Mouse (Mus musculus) hindbrain, embryonic 16.5 days (tissue): ENCODE results near the gene Mrps35. TPM values are rescaled to one million over a fixed set of nuclear protein-coding genes. Genes with fewer than 3 reads are reported as not detected.

Source experiments
- ATAC-seq: fragments of 200-750 bp; cut with Nextera tagmentation; 2 replicates; pipeline ENCODE4 v1.8.0; 2017; ENCODE audit warnings: moderate TSS enrichment, moderate library complexity
- H3K27ac ChIP-seq: fragments of 300-500 bp; sonication (generic); 2 replicates; pipeline ENCODE4 v1.5.1; 2014; ENCODE audit warnings: low read depth, mild to moderate bottlenecking, control low read depth, low read length, moderate library complexity
- H3K27me3 ChIP-seq: fragments of 300-500 bp; sonication (generic); replicated peaks from 2 replicates; pipeline ENCODE4 v1.6.1; 2014; ENCODE audit warnings: low read length; ENCODE audit not compliant: control insufficient read depth, insufficient read depth
- H3K36me3 ChIP-seq: fragments of 300-500 bp; sonication (generic); 2 replicates; pipeline ENCODE4 v1.6.1; 2014; ENCODE audit warnings: mild to moderate bottlenecking, low read length, moderate library complexity, mixed read lengths; ENCODE audit not compliant: control insufficient read depth, insufficient read depth
- H3K4me1 ChIP-seq: fragments of 300-500 bp; sonication (generic); 2 replicates; pipeline ENCODE4 v1.6.1; 2014; ENCODE audit warnings: low read depth, low read length; ENCODE audit not compliant: control insufficient read depth, insufficient read depth
- H3K4me2 ChIP-seq: fragments of 300-500 bp; sonication (generic); 2 replicates; pipeline ENCODE4 v1.6.1; 2014; ENCODE audit warnings: mild to moderate bottlenecking, low read length, control low read depth, moderate library complexity
- H3K4me3 ChIP-seq: fragments of 300-500 bp; sonication (generic); 2 replicates; pipeline ENCODE4 v1.5.1; 2014; ENCODE audit warnings: mild to moderate bottlenecking, low read length, control low read depth, moderate library complexity
- H3K9ac ChIP-seq: fragments of 300-500 bp; sonication (generic); 2 replicates; pipeline ENCODE4 v1.6.1; 2014; ENCODE audit warnings: low read depth, mild to moderate bottlenecking, control low read depth, low read length, moderate library complexity
- H3K9me3 ChIP-seq: fragments of 300-500 bp; sonication (generic); 2 replicates; pipeline ENCODE4 v1.6.1; 2014; ENCODE audit warnings: mild to moderate bottlenecking, low read length, moderate library complexity; ENCODE audit not compliant: control insufficient read depth
- WGBS: fragments of 180-500 bp; shearing (Covaris S2); extraction: QIAGEN DNeasy Blood & Tissue Kit; methylation state at CpG from one replicate; pipeline ENCODE4 v1.1.7; 2014; 5-methylcytosine and 5-hydroxymethylcytosine counted together
- polyA plus RNA-seq: library from polyadenylated mRNA; unstranded; fragments of >200 nt; fragmentation: Nextera tagmentation; extraction: Ambion mirVana; gene quantifications from 2 replicates; pipeline ENCODE4 v1.2.1, GENCODE M21; 2015

The Mrps35 gene
- polyA plus RNA-seq, 1 experiment from 2014 or later: 81.6 TPM

DNA sequence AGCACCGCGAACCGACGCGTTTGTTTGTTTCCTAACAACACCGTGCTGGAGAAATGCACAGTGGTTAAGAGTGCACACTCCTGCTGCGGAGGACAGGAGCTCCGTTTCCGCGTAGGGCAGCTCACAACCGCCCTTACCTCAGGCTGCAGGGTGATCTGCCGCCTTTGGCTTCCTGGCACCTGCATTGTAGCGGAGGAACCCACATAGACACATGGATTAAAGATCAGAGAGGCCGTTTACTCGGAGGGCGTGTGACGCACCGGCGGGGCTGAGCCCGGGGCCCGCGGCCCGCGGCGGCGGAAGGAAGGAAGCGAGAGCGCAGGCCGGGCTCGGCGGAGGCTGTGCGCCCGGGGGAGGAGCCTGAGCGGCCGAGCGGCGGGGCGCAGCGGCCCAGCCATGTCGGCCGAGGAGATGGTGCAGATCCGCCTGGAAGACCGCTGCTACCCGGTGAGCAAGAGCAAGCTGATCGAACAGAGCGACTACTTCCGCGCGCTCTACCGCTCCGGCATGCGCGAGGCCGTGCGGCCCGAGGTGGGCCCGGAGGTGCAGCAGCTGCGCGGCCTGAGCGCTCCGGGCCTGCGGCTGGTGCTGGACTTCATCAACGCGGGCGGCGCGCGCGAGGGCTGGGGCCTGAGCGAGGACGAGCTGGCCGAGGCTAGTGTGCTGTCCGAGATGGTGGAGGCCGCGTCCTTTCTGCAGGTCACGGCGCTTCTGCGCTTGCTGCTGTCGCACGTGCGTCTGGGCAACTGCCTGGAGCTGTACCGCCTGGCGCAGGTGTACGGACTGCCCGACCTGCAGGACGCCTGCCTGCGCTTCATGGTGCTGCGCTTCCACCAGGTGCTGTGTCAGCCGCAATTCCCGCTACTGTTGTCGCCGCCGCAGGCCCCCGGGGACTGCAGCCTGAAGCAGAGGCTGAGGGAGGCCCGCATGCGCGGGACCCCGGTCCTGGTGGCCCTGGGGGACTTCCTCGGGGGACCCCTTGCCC is 48.9 kb downstream of the Mrps35 start, which contains the start of gene Klhl42:
Klhl42 (plus strand) TSS at position 244 of the 985 bp plus-strand sequence.
- peak within 1 kb of the TSS; percentile 65 for H3K4me3 ChIP-seq
- H3K9me3 ChIP-seq: no peaks in the 10 kb centered on the region
- peak within 1 kb of the TSS; percentile 94 for H3K9ac ChIP-seq
- WGBS: under 1% methylated on average over 98 of the region's 99 CpGs
- H3K4me2 ChIP-seq: peak within 1 kb of the TSS; percentile 89
- peak within 1 kb of the TSS; percentile 91 for H3K27ac ChIP-seq
- H3K27me3 ChIP-seq: no peaks in the 10 kb centered on the region
- peak; percentile 92 for ATAC-seq
- H3K4me1 ChIP-seq: peaks cover 35% of the 10 kb centered on the region
- peaks cover 2% of the 10 kb centered on the region; the same call in 1 of the 2 replicates for H3K36me3 ChIP-seq

DNA sequence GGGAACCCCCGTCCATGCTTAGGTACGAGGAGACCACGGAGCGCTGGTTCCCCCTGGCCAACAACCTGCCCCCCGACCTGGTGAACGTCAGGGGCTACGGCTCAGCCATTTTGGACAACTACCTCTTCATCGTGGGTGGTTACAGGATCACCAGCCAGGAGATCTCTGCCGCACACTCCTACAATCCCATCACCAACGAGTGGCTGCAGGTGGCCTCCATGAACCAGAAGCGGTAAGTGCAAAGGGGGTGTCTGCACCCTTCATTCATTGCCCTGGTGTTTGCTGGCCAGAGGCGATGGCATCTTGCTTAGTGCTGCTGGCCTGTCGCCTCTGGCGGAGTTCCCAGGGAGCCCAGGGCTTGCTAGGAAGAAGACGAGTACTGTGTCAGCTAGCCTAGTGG is 49.6 kb downstream of the Mrps35 start:
- Histone ChIP-seq H3K36me3 (peaks cover 2% of the 10 kb centered on the region; the same call in 1 of the 2 replicates), H3K27ac (peak overlapping the region; percentile 91), H3K4me3 (peak overlapping the region; percentile 65), H3K4me1 (peaks cover 31% of the 10 kb centered on the region), H3K27me3 (no peaks in the 10 kb centered on the region), H3K9ac (peak overlapping the region; percentile 94), H3K4me2 (peak overlapping the region; percentile 89), H3K9me3 (no peaks in the 10 kb centered on the region)
- ATAC-seq: peak; percentile 3; the same call in 1 of the 2 replicates
- WGBS: 0% methylated on average over 14 of the region's 15 CpGs

DNA sequence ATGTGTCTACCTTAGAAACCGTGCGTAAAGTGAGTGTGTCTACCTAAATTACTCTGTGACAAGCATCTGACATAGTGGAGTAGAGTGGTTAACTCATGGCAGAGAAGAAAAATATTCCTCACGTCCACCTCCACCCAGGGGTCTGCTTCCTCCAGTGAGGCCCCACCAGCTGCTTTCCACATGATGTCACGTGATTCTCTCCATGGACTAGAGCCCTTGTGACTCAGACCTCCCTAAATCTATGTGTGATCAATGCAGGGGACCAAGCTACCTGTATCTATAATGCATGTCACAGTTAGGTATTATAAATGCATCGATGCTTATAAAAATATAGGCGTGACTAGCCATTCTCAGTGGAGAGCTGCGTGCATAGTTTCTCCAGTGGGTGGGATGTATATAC is 52.2 kb downstream of the Mrps35 start:
- Histone ChIP-seq H3K9me3 (no peaks in the 10 kb centered on the region), H3K4me3 (no peak overlapping the region), H3K4me1 (peaks cover 31% of the 10 kb centered on the region), H3K27ac (no peak overlapping the region), H3K4me2 (peak overlapping the region; percentile 25), H3K27me3 (no peaks in the 10 kb centered on the region), H3K9ac (no peak overlapping the region), H3K36me3 (peaks cover 2% of the 10 kb centered on the region; the same call in 1 of the 2 replicates)
- WGBS: 78% methylated on average over 7 of the region's 7 CpGs
- ATAC-seq: no peak

DNA sequence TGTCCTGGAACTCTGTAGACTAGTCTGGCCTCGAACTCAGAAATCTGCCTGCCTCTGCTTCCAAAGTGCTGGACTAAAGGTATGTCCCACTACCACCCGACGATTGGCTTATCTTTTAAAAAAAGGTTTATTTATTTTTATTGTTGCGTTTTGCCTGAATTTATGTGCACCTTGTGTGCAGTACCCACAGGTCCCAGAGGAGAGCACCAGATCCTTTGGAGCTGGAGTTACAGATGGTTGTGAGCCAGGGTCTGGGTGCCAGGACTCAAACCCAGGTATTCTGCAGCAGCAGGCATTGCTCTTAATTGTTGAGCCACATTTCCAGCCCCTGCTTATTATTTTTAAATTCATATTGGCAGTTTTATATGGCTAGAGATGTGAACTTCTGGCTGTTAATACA is 53.5 kb downstream of the Mrps35 start:
- WGBS: 97% methylated on average over 4 of the region's 4 CpGs
- no peak overlapping the region for H3K4me2 ChIP-seq
- H3K27me3 ChIP-seq: no peaks in the 10 kb centered on the region
- H3K4me1 ChIP-seq: peaks cover 21% of the 10 kb centered on the region
- no peak overlapping the region for H3K4me3 ChIP-seq
- peaks cover 2% of the 10 kb centered on the region; the same call in 1 of the 2 replicates for H3K36me3 ChIP-seq
- H3K9me3 ChIP-seq: no peaks in the 10 kb centered on the region
- H3K27ac ChIP-seq: no peak overlapping the region
- H3K9ac ChIP-seq: no peak overlapping the region
- no peak for ATAC-seq

DNA sequence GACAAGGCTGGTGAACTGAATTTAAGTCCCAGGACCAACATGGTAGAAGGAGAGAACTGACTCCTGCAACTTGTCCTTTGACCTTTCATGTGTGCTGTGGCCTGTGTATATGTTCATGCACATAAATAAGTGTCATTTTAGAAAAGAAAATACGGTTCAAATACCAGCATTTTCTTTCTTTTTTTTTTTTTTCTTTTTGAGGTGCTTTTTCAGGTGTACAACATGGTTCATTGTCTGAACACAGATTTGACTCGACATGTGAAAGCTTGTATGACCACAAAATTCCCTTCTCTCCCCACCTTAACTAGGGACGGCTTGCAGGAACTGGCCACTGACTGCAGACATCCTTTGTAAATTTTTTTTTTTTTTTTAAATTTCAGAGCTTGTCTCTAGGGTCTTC is 54.4 kb downstream of the Mrps35 start:
- WGBS: 81% methylated on average over 3 of the region's 3 CpGs
- no peak for ATAC-seq

DNA sequence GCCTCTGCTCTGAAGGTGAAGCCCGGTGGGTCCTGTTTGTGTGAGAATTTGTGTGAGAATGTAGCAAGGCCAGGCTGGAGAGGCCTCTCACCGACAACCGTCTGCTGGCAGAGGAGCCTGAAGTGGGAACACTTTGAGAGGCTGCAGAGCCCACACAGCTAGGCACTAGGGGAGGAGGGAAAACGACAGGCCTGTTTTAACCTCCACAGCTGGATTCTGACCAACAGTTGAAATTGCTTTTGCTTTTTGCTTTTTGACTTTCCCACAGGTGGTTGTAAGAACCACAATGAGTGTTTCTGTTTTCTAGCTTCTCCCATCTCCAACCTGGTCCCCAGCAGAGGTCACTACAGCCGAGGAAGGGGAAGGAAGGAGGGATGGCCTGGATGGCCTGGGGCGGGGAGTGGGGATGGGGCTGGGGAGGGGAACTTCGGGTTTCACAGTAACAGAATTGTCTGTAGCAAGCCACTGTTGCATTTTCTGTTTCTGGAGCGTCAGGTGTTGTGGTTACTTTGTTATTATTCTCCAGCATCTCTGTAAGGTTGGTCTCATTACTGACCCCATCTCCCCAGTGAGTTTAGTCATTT is 54.9 kb downstream of the Mrps35 start:
- H3K9me3 ChIP-seq: no peaks in the 10 kb centered on the region
- no peak overlapping the region for H3K27ac ChIP-seq
- H3K36me3 ChIP-seq: peaks cover 7% of the 10 kb centered on the region
- no peak for ATAC-seq
- WGBS: 57% methylated on average over 8 of the region's 8 CpGs
- no peak overlapping the region for H3K4me3 ChIP-seq
- peaks cover 18% of the 10 kb centered on the region for H3K4me1 ChIP-seq
- no peaks in the 10 kb centered on the region for H3K27me3 ChIP-seq
- no peak overlapping the region for H3K9ac ChIP-seq
- no peak overlapping the region for H3K4me2 ChIP-seq

More for the DNA sequence above, 54.4 kb downstream of the Mrps35 start:
- Histone ChIP-seq H3K27me3 (no peaks in the 10 kb centered on the region), H3K36me3 (peaks cover 5% of the 10 kb centered on the region), H3K4me2 (no peak overlapping the region), H3K4me1 (peaks cover 21% of the 10 kb centered on the region), H3K27ac (no peak overlapping the region), H3K9ac (no peak overlapping the region), H3K4me3 (no peak overlapping the region), H3K9me3 (no peaks in the 10 kb centered on the region)

DNA sequence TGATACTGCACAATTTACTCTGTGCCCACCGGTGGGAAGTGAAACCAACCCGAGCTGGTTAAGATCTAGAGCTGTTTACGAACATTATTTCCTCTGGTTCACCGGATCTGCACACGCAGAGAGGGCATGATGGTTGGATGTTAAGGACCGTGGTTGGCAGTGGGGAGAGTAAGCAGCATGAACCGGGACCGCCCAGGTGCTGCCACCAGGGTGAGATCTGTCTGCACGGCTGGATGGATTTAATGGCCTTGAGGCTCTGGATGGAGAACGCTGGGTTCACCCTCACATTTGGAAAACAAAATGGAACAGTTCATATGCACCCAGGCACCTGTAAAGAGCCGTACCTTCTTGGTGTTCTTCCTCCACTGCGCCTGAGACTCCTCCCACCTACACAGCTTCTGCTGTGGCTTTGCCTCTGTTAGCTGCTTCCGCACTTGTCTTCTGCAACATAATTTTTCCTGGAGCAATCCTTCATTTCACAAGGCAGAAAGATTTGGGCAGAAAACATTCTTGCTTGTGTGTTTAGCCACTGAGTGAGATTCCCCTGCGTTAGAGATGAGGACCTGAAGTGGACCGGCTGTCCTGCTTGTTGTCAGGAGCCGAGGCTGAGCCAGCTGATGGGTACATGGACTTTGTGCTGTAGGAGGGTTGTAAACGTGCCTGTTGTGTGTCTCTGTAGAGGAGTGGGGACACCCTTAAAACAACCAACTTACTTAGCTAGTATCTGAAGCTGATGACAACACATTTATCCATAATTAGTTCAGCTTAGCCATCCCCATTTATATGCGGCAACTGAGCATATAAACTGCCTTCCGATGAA is 57.1 kb downstream of the Mrps35 start:
- H3K27ac ChIP-seq: no peak overlapping the region
- no peak overlapping the region for H3K9ac ChIP-seq
- H3K4me1 ChIP-seq: peaks cover 2% of the 10 kb centered on the region
- WGBS: 81% methylated on average over 19 of the region's 19 CpGs
- H3K4me3 ChIP-seq: no peak overlapping the region
- H3K4me2 ChIP-seq: no peak overlapping the region
- H3K27me3 ChIP-seq: no peaks in the 10 kb centered on the region
- no peak for ATAC-seq
- no peaks in the 10 kb centered on the region for H3K9me3 ChIP-seq
- peaks cover 11% of the 10 kb centered on the region for H3K36me3 ChIP-seq

DNA sequence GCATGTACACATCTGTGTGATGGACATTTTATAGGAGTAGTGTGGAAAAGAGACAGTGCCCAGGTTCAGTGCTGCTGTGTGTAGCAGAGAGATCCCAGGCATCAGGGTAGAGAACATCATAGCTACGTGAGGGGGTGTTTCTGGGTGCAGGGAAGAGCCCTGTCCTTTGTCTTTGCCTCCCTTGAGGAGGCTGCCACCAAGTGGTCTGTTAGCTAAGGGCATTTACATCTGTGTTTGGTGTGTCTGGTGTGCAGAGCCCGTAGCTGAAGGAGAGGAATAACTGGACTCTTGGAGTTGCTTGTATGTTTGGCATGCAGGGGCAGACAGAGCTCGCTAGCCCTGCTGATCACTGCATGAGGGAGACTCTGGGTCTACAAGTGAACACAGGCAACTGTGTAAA is 59.7 kb downstream of the Mrps35 start:
- H3K4me1 ChIP-seq: no peaks in the 10 kb centered on the region
- H3K27ac ChIP-seq: no peak overlapping the region
- H3K4me2 ChIP-seq: no peak overlapping the region
- H3K4me3 ChIP-seq: no peak overlapping the region
- WGBS: 92% methylated on average over 3 of the region's 3 CpGs
- no peak for ATAC-seq
- H3K27me3 ChIP-seq: no peaks in the 10 kb centered on the region
- peaks cover 11% of the 10 kb centered on the region for H3K36me3 ChIP-seq
- H3K9me3 ChIP-seq: no peaks in the 10 kb centered on the region
- no peak overlapping the region for H3K9ac ChIP-seq
